Mouse (Mus musculus) adrenal gland (tissue): ENCODE data around the gene Cep350.

Experiments used
- intact Hi-C: fragments of 180-260 bp; cut with DNase I; formaldehyde crosslinking; loops from one replicate; pipeline ENCODE4 v1.15.1; 2025
- long read RNA-seq, 2 experiments: library from polyadenylated mRNA; unstranded; transcript quantifications; one replicate each; pipeline ENCODE4 v2.0.0; 2020; ENCODE audit warnings: borderline replicate concordance in 1 of 2; ENCODE audit not compliant: insufficient replicate concordance in 1 of 2

The Cep350 gene
- long read RNA-seq, experiment 1, partial matches to known transcripts = 1 of 4 reads
- long read RNA-seq, experiment 1, other reads (novel, unspliced or antisense) = 3 of 4 reads
- long read RNA-seq, experiment 2, partial matches to known transcripts = 0 of 4 reads
- long read RNA-seq, experiment 2, other reads (novel, unspliced or antisense) = 4 of 4 reads

- intact Hi-C loops = loop anchor here (10.0 kb wide), 1 partner anchor 52 kb away; no protein-coding TSS in a partner anchor
These were observed at the start of gene Cep350 for GRCm38 (mm10) chr1:155973068-155973718. Gene Cep350 (minus strand): TSS chr1:155973255.

DNA sequence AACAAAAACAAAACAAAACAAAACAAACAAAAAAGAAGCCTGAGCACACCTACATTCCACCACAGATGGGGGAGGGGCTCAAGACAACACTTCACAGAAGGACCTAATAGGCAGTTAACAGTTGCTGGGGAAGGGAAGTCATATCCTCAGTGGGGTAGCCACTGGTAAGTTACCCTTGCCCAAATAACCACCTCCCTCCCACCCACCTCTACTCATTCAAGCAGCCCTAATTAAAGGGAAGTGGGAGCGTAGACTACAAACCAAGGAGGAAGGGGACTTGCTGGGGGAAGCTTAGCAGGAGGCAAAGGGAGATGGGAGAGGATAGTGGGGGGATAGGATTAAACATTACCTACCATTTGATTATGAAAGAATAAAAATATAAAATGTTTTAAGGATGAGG, 47.3 kb upstream of the Cep350 start:
- intact Hi-C loops = loop anchor here (10.0 kb wide), 1 partner anchor 46 kb away; the partner anchor contains the start of gene Cep350

DNA sequence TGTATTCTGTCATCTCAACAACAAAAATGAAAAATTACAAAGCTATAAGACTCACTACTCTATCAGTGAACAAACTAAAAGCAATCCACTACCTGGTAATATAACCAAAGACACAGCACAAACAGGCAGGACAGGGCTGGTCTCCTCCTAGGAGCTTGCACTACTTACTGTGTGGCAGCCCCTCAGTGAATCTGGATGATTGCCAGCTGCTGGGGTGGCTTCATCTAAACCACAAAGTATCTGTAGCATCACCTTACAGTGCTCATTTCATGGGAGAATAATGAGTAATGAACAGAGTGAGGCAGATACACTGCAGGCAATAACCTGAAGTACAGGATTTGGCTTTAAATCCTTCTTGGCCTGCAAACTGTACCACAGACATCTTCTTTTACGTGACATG, 46.7 kb upstream of the Cep350 start:
- intact Hi-C loops = loop anchor here (10.0 kb wide), 1 partner anchor 45 kb away; the partner anchor contains the start of gene Cep350

DNA sequence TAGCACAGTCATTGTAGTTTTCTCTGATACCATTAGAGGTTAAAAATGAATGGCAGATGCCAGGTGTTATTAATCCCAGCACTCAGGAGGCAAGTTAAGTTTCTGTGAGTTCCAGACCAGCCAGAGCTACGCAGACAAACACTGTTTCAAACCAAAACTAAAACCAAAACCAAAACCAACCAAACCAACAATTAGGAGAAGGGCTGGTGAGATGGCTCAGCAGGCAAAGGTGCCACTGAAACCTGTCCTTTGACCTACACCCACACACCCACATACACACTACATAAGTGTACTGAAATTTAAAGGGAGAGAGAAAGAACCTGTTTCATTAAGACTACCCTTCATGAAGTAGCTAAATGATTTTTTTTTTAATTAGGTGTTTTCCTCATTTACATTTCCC, 35.9 kb upstream of the Cep350 start:
- intact Hi-C loops = no loop called here

GRCm38 (mm10) chr1:156005906-156006305, 32.9 kb upstream of the Cep350 start:
- intact Hi-C loops = no loop called here

DNA sequence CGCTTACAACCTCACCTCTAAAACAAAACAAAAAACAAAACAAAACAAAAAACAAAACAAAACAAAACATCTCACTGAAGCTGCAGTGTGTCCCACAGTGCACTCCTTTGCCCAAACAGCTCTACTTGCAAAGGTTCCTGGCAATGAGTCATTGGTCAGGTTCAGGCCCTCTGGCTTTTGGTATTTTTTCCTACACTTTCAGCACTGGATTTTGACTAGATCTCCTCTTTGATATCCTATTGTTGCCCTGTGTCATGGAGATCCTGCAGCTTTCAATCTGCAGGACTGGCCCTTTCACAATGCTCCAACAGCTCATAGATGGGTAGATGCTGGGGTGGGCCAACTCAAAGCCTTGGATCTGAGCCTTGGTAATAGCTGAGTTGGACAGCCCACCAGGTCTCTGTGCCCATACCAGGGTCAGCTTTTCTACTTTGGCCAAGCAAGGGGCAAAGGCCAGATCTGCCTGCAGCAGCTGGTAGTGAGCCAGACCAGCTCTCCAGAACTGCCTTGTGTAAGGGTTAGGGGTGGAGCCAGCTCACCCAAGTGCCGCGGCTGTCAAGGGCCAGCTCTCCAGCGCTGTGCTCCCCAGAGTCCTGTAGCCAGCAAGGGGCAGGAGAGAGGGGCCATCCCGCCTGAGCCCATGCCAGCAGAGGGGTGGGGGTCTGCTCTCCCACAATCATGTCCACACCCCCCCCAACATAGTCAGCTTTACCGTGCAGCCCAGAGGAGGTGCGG, 30.3 kb upstream of the Cep350 start:
- intact Hi-C loops = no loop called here

GRCm38 (mm10) chr1:156002366-156002765, 29.3 kb upstream of the Cep350 start:
- intact Hi-C loops = no loop called here

GRCm38 (mm10) chr1:155995612-155996011, 22.6 kb upstream of the Cep350 start:
- intact Hi-C loops = no loop called here

DNA sequence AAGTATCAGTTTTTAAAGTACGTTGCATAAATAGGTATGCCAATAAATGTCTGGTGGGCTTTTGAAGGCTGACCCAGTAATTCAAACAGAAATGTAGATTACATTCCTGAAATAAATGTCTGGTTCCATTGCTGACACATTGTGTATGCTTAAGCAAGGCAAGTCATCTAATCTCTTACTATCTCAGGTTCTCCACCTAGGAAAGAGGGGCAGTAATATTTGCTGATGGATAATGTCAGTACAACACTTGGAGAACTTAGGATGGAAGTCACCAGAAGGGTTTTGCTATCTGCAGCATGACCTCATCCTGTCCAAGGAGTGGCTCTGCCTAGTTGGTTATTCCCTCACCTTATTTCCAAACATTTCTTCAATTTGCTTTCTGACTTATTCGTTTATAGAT, 21.5 kb upstream of the Cep350 start:
- intact Hi-C loops = no loop called here

DNA sequence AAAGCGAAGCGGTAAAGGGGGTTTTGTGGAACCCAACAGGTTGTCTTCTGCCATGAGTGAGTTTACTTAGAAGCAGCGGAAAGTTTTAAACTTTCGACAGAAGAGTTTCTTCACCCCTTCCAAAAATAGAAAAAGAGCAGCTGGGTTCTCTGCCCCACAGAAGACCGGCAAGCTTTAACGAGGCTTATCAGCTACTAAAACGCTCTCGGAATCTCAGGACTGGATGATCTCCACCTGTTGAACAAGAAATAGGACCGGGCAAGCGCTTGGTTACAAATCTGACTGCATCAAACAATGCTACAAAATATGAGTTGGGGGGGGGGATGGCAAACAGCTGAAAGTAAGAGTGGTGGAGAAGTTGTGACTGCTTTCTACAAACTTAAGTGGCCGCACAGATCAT, 17.3 kb upstream of the Cep350 start:
- intact Hi-C loops = no loop called here

DNA sequence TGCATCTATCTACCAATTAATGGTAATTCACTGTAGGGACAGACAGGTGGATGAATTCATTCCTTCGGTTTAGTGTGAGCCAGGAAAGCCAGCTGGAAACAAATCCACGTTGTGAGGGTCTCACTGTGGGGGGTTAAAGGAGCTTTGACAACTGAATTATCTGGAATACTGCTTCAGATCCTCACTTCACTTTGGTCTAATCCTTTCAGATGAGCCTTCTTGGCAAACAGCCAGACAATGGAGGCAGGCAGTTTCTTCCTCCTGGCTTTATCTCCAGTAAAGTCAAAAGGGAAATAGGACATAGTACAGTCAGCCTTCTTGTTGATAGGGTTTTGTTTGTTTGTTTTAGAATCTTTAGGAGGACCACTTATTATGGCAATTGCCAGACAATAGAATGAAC, 16.3 kb upstream of the Cep350 start:
- intact Hi-C loops = no loop called here

- intact Hi-C loops = no loop called here
These were observed 14.6 kb upstream of the Cep350 start for GRCm38 (mm10) chr1:155987625-155988024.

GRCm38 (mm10) chr1:155974931-155975330, 1.9 kb upstream of the Cep350 start:
- intact Hi-C loops = loop anchor here (10.0 kb wide), 1 partner anchor 50 kb away; no protein-coding TSS in a partner anchor

DNA sequence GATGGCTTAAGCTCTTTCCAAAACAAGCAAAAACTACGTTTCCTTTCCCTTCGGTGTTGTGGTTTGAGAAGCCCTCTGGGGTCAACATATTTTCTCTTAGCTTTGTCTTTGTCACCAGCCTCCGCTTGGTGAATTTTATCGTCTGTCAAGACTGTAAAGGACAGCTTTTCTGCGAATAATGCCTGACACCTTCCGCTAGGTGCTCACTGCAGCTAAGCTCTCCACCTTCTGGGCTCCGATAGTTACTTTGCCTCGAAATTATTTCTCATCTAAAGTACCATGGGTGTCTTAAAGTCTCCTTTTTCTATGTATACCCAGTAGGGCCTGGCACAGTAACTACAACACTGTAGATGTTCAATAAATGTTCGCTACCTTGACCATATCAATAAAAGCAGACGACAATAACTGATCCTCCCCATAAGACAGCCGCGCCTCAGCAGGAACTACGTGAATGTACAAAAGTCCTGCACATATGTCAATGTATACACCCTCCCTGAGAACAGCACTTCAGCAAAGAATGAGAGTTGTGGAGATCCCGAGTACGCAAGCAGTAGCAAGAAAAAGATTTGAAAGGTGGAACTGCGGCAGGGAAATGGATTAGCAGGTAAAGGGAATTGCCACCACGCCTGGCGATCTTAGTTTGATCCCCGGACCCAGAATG, 794 bp upstream of the Cep350 start:
- intact Hi-C loops = loop anchor here (10.0 kb wide), 1 partner anchor 51 kb away; no protein-coding TSS in a partner anchor

DNA sequence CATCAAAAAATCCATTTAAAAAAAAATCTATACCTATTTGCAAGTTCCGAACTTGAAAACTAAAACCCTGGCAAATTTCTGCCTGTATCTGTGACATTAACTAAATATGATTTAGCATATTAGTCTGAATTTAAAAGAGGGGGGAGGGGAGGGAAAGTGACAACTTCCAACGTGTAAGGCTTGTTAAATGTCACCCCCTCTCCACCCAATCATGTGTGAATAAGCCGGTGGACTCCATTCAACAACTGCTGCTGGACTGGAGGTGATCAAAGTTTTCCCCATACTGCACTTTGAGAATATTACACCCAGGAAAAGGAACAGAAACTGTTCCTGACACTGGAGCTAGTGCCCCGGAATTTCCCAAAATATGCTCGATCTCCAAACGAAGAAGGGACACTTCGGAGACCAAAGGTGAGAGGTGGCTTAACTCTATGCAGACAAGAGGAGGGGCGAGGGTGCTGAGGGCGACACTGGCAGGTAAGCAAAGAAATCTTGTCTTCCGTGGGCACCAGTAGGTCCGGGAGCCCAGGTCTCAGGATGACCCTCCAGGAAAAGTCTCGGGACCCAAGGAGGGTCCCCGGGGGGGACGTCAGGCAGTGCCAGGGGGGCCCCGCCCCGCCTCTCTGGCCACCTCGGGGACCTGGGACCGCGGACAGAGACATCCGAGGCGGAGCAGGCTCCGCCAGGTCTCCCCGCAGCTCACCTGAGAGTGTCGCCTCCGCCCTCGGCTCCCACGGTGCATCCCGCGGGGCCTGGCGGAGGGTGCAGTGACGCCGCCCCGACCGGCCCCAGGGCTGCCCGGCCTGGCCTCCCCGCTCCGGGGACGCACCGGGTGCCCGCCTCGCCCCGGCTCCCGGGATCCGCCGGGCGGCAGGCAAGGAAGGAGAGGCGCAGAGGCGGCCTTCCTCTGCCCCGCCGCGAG, 648 bp downstream of the Cep350 start:
- intact Hi-C loops = loop anchor here (10.0 kb wide), 1 partner anchor 52 kb away; no protein-coding TSS in a partner anchor

DNA sequence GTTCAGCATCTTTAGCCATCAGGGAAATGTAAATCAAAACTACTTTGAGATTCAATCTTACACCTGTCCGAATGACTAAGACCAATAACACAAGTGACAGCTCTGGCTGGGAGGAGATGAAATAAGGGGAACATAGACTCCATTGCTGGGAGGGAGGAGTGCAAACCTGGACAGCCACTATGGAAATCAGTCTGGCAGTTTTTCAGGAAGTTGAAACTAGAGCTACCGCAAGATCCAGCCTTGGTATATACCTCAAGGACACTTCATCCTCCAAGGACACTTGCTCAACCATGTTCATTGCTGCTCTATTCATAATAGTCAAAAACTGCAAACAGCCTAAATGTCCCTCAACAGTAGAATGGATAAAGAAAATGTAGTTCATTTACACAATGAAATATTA, 23.9 kb downstream of the Cep350 start:
- intact Hi-C loops = no loop called here

GRCm38 (mm10) chr1:155944361-155944760, 28.7 kb downstream of the Cep350 start:
- intact Hi-C loops = no loop called here

DNA sequence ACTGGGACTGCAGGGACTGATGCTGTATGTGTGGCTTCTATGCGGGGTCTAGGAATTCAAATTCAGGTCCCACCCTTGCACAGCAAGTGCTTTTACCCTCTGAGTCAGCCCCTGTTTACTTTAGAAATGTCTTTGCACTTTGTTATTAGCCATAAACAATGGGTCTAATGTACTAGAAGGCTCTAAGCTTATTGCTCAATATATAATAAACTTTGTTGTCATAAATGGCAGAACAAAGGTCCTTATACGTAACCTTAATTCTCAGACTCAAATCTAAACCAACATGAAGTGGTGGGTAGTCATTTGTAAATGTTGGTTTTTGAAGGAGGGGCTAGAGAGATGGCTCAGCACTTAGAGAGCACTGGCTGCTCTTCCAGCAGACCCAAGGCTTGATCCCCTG, 35.6 kb downstream of the Cep350 start:
- intact Hi-C loops = loop anchor here (10.0 kb wide), 1 partner anchor 63 kb away; no protein-coding TSS in a partner anchor

GRCm38 (mm10) chr1:155934702-155935101, 38.4 kb downstream of the Cep350 start:
- intact Hi-C loops = loop anchor here (10.0 kb wide), 1 partner anchor 60 kb away; no protein-coding TSS in a partner anchor

GRCm38 (mm10) chr1:155903561-155903960, 69.5 kb downstream of the Cep350 start:
- intact Hi-C loops = no loop called here
